Mouse (Mus musculus) spleen, postnatal 14 days (tissue): Measurements from ENCODE around the gene Nos3.
A peak's percentile ranks its signal among the peaks of the same experiment; 100 is the strongest.

ENCODE experiments used
- DNase-seq, 2 experiments: peaks; one replicate each; pipeline ENCODE4 v3.0.0; 2021 to 2022; ENCODE audit warnings: low spot score in 2 of 2

Gene Nos3

GRCm38 (mm10) chr5:24344477-24345051, 20.0 kb upstream of the Nos3 start:
- no peak for DNase-seq

- DNase-seq = no peak
Observed at GRCm38 (mm10) chr5:24346313-24346712, 18.3 kb upstream of the Nos3 start.

- no peak for DNase-seq
Observed at GRCm38 (mm10) chr5:24347186-24347875, 17.3 kb upstream of the Nos3 start.

DNA sequence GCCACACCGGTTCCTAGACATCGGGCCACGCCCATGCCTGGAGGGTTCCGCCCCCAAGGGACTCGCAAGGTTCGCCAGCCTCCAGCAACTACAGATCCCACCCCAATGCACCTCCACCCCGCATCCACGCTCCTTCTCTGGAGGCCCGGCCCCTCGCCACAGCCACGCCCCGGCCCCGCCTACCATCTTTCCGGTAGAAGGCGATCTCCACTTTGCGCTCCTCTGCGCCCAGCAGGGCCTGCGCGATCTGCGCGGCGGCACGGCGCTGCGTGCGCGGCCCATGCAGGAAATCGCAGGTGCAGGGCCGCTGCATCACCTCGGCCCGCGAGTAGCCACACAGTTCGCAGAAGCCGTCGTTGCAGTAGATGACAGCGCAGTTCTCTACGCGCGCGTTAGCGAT, 16.5 kb upstream of the Nos3 start:
- peak; percentile 44 to 53 for DNase-seq

DNA sequence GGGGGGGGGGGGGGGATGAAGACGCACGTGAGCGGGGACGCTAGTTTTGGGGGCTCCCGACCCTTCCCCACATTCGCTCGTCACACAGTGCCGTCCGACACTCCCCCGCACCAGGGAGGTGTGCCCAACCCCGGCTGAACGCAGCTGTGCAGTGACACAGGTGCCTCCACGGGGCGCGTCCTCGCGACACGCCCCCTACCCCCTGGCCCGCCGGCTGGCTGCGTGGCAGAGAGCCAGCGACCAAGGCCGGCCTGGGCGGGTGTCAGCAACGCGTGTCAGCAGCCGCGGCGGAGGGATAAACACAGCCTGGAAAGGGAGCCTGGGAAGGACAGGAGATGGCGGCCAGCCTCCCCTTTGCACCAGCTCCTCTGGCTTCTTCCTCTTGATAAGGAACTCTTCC, 16.1 kb upstream of the Nos3 start:
- DNase-seq = no peak

- DNase-seq = no peak
Observed at GRCm38 (mm10) chr5:24350073-24350472, 14.5 kb upstream of the Nos3 start.

DNA sequence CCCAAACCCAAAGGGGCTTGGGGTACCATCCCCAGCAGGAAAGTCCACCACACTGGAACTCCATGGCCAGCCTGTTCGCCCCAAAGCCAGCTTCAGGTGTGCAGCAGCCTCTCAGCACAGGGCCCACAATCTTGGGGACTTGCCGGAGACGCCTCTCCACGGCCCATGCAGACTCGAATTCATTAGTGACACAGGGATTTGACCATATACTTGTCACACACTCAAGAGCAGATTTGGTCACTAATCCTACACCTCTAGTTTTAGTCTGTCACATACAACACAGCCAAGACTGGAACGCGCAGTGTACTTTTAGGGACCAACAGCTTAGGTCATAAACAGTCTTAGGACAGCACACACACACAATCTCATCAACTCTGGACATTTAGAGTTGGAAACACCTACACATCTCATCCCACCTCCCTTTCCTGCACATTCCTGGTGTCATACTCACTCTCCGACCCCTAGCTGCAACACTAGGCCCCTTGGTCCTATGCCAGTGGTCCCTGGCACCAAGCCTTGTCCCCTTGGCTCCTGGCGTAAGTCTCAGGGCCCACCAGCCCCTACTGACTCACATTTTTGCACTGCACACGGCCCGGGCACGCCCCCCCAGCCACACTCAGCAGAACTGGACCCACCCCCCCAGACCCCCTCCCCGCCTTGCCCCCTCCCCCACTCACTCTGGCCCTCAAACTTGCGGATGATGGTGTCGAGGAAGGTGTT, 13.9 kb upstream of the Nos3 start:
- DNase-seq = no peak

GRCm38 (mm10) chr5:24351278-24351677, 13.3 kb upstream of the Nos3 start, which contains the start of gene Kcnh2:
TSS of gene Kcnh2 (minus strand) at chr5:24351604.
- no peak for DNase-seq

- no peak for DNase-seq
Observed at GRCm38 (mm10) chr5:24351701-24352171, 12.9 kb upstream of the Nos3 start.

DNA sequence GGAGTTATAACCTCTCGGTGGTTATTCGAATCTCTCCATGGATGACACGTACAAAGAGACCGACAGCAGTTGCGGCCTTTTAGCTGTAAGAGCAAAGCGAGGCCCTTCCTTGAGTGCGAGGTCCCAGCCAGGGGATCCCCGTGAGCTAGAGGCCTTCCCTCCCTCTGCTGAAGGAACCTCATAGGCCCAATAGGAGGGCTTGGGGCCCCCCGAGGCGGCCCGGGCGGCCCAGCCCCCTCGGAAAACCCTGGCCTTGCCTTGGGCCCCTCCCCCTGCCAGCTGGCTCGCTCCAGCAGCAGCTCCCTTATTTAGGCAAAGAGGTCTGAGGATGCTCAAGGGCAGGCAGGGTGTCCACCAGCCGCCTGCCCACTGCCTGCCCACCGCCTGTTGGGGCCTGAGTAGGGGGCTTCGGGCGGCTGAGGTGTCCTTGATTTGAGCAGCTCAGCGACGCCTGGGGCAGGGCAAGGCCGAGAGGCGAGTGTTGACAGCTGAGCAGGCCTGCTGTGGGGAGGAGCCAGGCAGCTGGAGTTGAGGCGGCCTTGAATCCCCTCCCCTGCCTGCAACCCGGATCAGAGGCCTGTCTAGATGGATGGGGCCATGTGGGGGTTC, 12.3 kb upstream of the Nos3 start:
- no peak for DNase-seq

- DNase-seq = no peak
Observed at GRCm38 (mm10) chr5:24353327-24353726, 11.3 kb upstream of the Nos3 start.

DNA sequence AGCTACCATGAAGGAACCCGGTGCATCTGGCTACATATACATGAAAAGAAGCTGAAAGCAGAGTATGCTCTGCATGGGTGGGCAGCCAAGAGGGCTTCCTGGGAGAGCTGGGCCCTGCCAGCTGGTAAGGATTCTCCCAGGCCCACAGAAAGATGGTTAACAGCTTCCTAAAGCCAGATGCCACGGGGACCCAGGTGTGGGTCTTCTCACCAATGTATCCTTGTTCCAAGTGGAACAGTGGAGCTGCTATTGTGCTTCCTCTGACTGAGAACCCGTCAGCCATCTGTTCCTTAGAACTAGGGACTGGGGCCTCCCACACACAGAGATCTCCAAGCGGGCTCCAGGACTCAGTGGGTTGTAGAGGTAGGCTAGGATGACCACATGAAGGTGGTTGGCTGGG, 7.8 kb upstream of the Nos3 start:
- no peak for DNase-seq

DNA sequence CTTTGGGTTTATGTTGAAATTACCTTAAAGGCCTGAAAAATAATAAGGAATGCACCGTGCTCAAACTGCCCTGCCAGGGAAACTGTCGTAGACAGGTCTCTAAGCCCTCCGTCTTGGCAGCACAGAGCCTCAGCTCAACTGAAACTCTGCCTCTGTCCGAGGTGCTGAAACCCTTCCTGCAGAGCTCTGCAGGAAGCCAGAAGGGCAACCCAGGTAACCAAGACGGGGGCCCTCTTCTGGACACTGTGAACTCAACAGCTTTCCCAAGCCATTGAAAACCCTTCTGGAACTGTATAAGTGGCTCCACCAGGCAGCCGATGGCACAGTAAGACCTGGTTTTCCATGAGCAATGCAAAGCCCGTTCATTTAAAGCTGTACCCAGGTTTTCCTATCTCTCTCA, 7.1 kb upstream of the Nos3 start:
- peak in 1 of 2 experiments; percentile 49 for DNase-seq

DNA sequence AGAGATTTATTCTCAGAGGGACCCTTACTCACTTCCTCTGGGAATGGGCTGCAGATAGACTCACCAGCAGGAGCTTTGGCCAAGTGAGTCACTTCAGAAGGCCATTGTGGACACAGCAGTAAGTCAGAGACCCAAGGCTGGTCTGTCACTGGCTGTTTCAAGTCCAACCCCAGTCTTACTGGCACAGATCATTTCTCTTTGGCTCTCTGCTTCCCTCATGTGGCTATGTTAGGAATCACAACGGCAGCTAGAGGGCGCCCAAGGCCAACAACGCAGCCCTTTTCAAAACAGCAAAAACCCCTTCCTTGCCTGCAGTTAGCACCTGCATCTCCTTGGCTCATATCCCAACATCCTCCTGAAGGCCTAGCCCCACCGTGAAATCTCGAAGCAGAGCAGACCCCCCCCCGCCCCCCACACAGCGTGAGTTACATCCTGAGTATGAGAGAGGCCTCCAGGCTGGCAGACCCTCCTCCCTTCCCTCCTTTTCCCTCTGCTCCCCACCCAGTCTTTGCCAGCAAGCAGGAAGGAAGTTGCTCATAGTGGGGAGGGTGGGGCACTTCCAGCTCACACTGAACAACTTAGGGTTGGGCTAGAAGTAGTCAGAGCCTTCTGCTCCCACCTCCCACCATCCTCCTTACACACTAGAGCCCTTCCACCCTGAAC, 3.7 kb upstream of the Nos3 start:
- DNase-seq = peak; percentile 35 to 61

DNA sequence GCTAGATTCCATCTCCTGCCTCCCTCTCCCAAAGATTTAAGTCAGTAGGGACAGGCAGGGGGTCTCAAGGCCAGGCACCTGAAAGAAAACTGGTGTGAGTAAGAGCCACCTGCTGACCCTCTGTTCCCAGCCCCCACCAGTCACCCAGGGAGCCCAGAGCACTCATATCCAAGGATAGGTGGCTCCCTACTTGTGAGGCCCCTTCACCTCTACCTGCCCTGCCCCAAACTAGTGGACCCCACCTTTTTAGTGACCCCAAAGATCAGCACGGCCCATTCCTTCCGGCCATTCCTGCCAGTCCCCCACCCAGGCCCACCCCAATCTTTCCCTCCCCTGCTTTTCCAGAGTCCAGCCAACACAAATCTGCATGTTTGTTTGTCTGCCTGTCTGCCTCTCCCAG, 1.1 kb upstream of the Nos3 start:
- no peak for DNase-seq

GRCm38 (mm10) chr5:24364061-24364460, 549 bp upstream of the Nos3 start:
- no peak for DNase-seq

DNA sequence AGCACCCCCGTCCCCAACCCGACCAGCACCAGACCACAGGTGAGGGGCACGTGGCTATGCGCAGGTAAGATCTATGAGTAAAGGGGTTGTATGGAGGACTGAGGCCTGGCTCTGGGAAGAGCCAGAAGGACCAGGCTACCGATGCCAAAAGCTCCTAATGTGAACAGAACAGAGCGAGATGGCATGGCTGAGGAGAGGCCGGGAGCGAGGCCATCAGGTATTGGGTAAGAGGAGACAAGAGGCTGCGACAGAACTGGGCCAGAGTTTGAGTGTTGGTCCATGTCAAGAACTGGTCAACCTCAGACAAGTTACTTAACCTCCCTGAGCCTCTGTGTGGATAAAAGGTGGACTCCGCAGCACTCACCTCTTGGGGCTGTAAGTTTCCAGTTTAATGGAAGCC, 353 bp downstream of the Nos3 start:
- DNase-seq = no peak

GRCm38 (mm10) chr5:24365528-24365927, 918 bp downstream of the Nos3 start:
- DNase-seq = no peak

GRCm38 (mm10) chr5:24366426-24366825, 1.8 kb downstream of the Nos3 start:
- DNase-seq = no peak

GRCm38 (mm10) chr5:24369767-24370166, 5.2 kb downstream of the Nos3 start:
- no peak for DNase-seq

DNA sequence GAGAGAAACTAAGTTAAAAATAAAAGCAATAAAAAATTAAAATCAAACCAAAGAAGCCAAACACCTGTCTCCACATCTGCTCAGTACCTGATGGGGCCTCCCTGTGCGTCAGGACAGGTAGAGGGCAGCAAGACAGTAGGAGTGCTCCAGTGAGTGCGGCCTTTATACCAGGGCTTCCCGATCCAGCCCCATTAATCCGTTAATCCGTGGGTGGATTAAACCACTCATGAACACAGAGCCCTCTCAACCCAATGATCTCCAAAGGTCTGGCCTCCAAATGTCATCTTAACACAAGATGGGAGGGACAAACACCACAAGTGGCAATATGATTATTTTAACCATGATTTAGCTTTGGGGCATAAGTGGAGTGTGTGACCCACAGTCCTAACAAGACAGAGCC, 9.2 kb downstream of the Nos3 start:
- DNase-seq = no peak

DNA sequence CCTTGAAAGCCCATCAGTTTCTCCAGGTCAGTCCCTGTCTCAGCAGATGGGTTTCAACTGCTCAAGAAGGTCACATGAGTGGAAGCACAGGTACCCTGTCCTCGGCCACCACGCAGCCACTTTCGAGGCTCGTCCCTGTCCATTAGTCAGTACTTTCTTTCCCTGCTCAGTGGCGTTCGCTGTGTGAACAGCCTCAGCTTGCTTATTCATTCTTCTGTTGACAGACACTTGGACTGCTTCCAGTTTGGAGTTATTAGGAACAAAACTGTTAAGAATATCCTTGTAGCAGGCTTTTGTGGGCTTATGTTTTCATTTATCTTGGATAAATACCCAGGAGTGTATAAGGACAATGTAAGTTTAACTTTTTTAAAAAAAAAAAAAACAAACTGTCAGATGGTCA, 9.6 kb downstream of the Nos3 start:
- DNase-seq = no peak
